Mouse (Mus musculus) gastrocnemius, postnatal 4 days (tissue): ENCODE measurements around the gene Gm1043. TPM values are rescaled to one million over a fixed set of nuclear protein-coding genes. Genes with fewer than 3 reads are reported as not detected.

ENCODE experiments used
- DNase-seq, 2 experiments: peaks; one replicate each; pipeline ENCODE4 v3.0.0; 2021 to 2022; ENCODE audit warnings: low spot score in 2 of 2, mixed read lengths in 2 of 2
- total RNA-seq, 2 experiments: library from RNA; stranded (reverse); gene quantifications; 2 replicates each; pipeline ENCODE4 v1.2.3; 2021

The Gm1043 gene
- total RNA-seq, 2 experiments from 2014 or later = not detected

DNA sequence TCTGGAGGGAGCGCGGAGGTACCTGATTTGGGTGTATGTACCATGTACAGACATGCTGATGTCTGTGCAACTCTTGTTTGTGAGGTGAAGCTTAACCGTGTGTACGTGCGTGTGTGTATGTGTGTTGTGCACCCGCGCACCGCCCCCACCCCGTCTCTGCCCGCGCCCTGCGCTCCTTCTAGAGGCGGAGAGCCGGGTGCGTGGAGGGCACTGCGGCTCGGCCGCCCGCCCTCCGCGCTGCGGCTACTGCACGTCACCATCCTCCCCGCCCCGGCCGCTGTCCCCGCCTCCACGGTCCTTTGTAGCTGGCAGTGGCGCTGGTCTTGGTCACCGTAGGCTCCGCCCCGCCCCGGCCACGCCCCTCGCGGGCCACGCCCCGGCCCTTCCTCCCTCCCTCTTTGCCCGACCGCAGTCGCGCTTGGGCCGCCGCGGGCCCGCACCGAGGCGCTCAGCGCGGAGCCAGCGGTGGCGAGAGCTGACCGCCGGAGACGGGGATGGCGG is 156.5 kb downstream of the Gm1043 start, which contains the start of gene Crmp1:
Crmp1 (plus strand) TSS at position 290 of the 501 bp plus-strand sequence.
- peak in 1 of 2 experiments; percentile 15 for DNase-seq

DNA sequence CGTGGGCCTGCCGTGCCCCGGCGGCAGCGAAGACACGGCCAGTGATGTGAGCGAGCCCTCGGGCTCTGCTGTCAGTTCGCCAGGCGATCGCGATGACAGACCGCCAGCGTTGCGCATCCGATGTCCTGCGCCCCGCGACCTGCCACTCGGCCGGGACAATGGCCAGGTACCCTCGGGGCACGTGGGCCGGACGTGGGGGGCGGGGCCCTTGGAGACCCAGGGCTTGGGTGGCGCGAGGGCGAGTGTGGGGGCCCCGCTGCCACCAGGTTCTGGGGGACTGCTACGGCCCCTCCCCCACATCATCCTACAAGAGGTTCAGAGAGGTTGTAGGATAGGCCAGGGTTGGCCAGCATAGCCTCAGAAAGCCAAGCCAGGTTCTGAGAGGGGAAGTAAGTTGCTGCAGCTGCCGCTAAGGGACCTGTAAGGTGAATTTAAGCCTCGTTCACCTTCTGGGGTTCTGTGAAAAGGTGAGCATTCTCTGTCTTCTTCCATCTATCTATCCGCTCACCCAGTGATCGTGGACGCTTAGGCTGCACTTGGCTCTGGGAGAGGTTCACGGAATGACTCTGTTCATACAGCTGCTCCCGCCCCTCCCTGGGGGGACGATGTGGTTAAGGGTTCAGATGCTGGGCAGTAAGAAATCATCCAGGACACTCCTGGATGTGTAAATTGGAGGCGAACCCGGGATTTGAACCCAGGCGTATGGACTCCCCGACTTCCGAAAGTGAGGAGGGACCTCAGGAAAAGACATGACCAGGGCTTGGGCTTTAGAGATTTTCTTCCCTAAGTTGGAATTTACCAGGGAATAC is 157.4 kb downstream of the Gm1043 start:
- no peak for DNase-seq

DNA sequence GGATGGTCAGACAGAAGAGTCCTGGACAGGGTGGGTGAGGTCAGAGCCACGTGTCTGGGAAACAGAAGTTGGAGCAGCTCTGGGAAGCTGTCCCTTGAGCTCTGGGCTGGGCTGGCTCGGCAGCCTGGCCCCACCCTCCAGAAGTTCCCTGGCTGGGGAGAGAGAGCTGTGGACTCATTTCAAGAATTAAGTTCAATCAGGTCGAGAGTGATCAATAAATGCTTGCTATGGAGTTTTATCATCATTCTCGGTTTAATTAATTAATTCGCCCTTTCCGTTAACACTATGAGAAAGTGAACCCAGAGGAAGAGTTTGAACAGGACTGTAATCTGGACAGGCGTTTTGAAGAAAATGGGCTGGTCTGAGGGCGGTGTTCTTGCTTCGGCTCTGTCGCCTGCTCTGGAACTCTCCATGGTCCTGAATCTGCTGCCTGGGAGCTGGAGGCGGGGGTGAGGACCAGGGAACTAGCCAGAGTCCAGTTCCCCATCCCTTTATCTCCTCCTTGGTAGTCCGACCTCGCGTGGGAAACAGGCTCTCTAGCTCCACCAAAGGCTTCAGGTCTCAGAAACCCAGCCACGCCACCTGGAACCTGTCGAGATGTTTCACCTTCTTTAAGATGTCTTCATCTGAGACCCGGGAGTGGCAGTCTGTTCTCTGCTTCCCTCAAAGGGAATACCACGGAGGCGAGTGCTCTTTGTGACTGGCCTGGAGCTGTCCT is 158.2 kb downstream of the Gm1043 start:
- DNase-seq = peak; percentile 69 to 78

DNA sequence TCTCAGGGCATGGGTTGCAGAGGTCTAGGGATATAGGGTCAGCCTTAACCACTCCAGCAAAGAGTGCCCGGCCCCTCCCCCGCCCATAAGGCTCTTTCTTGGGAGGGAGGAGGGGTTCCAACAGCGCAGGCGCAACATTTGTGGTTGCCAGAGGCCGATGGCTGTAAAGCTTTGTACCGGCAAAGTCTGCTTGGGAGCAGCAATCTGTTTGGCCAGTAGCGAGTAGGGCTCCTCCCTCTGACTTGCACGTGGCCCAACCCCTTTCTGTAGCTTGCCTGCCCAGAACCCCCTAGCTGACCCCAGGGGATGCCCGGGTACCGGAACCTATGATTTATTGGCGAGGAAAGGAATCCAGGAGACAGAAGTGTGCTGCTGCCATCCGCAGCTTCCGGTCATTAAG is 159.0 kb downstream of the Gm1043 start:
- no peak for DNase-seq

DNA sequence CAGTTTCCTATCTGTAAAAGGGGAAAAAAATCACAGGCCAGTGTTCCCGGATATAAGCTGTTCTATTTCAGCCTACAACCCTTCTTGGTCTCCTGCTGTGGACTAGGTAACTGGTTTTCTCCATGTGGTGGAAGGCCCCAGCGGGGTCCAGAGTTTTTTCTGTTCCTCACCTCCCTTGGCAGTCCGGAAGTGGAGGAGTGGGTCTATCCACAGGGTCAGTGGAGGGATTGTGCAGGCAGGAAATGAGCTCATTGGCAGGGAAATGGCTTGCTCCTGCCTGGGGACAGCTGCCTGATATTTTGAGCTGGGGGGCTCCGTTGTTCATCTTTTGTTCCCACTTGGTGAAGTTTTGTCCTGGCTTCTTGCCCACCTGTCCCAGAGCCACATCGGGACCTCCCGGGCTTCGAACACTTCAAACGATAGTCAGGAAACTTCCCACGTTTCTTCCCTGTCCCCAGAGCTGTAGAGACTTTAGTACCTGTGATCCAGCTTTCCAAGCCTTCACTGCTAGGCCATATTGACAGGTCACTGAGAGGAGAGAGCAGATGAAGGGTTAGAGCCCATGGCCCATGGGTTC is 159.6 kb downstream of the Gm1043 start:
- no peak for DNase-seq

DNA sequence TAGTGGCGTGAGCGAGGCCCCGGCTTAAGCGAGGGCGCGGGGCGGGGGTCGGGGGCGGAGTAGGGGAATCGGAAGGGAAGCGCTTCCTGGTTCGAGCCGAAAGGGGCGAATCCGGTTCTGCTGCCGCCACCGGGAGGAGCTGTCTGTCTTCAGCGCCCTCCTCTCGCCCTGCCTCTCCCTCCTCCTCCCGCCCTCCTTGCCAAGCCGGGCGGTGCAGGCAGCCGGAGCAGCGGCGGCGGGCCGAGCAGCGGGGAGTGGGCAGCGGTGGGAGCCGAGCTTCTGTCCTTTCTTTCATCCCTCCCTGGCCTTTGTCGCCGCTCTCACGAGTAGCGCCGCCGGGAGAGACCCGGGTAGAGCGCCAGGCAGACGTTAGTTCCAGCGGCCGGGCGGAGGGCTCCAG is 160.5 kb downstream of the Gm1043 start:
- peak in 1 of 2 experiments; percentile 20 for DNase-seq

DNA sequence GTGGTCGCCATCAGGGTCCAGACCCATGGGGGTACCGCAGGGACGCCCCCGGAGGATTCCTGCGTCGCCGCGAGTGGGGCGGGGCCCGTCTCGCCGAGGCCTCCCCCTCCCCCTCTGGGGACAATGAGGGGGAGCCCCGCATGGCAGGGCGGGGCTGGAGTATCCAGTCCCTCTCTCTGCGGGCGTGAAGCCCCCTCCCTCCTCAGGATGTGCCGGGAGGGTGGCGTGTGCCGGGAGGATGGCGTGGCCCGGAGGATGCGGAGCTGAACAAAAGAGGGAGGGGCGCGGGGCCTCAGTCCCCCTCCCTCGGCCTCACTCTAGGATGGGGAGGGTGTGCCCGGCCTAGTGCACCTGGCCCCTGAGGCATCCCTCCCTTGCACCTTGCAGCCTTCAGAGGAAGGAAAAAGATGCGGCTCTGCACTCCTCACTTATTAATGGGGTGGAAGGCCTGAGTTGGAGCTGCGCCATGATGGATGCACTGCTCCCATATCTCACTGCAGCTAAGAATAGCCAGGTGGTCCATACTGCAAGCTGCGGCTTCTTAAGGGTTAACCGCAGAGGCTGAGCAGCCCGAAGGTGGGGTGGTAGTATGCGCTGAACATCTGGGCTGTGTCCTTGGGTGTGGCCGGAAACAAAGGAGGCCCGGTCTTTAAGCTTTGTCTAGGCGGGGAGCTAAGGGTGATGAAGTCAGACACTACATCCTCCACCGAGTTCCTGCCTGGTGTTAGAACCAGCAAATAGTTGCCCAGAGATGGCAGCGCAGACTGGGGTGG is 161.2 kb downstream of the Gm1043 start:
- no peak for DNase-seq

DNA sequence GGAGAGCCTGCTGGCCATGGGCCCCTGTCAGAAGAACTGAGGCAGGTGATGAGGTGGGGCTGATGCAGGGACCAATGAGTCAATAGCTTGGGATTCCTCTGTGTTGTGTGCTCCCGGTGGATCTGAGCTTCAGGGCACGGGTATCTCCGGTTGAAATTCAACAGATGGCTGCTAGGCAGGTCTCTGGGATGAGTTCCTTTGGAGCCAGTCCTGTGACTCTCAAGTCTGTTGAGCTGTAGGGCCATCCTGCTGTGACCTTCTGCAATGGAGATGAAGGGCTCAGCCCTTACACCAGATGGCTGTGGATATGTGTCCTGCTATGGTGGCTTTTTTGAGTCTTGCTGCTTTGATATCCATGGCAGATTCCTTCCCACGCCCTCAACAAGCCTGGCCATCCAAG is 162.3 kb downstream of the Gm1043 start:
- no peak for DNase-seq

DNA sequence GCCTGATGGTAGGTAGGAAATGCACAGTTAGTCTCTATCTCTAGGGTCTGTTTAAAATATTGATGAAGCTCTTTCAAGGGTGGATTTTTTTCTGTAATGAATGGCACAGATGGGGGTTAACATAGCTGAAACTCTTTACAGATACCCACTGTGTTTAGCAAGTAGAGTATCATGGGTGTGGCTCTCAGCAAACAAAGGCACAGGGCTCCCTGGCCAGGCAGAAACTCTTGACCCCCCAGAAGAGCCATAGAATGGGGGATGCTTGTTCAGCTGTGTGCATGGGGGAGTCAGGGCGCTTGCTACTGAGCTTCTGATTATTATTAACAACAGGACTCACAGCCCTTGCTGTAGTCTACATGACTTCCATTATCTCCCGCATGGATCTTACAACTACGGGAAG is 163.7 kb downstream of the Gm1043 start:
- DNase-seq = no peak

DNA sequence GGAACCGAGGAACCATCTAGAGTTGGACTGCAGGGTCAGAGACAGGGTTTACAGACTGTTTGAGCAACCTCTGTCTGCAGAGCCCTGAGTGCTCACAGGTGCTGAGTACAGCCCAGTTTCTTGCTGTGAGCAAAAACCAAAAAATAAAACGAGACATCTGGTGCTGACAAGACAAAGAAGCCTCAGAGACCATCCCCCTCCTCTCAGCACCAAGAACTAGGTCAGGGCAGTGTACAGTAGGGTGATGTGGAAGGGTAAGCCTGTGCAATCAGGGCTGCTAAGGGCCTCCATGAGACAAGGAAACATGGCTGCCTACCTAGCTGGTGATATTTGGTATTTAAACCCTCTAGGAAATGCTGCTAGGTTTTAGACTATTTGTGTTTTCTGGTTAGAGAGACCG is 166.4 kb downstream of the Gm1043 start:
- DNase-seq = no peak

DNA sequence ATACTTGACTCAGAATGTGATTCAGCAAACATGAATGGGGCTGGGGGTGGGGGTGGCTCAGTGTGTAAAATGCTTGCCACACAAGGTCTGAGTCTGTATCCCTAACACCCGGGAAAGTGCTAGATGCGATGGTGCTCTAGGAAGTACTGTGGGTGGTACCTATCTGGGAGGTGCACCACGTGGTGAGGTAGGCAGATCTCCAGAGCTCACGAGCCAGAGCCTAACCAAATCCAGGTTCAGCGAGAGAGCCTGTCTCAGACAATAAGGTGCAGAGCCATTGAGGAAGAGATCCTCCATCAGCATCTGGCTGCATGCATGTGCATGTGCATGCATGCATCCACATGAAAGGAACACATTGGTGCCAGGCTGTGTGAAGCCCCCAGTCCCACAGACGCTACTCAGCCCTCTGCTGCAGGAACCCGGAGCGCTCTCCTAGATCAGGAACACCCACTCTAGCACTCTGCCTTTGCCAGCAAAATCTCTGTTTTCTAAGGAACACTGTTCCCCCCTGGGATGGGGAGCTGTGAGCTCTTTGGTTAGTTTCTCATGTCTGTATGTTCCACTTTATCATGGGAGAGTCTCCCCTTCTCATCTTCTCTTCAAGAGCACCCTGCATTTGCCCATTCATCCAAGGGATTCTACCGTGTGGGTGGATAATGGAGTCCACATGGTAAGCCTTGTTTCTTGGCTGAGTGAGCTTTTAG is 167.1 kb downstream of the Gm1043 start:
- DNase-seq = no peak

DNA sequence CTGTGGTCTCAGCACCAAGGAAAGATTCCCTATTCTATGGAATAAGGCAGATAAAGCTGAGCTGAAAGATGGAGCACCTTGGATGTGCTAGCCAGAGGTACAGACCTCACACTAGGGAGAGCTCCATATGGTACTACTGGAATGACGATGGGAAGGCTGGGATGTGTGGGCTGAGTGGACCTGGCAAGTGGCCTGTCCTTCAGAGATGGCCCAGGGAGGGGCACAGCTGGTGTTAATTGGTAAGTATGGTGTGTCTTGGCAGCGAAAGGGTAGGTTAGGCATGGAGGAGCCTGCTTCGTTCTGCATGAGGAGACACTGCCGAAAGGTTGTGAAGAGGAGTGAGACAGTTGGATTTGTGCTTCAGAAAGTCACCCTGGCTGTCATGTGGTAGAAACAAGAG is 169.4 kb downstream of the Gm1043 start:
- DNase-seq = no peak

DNA sequence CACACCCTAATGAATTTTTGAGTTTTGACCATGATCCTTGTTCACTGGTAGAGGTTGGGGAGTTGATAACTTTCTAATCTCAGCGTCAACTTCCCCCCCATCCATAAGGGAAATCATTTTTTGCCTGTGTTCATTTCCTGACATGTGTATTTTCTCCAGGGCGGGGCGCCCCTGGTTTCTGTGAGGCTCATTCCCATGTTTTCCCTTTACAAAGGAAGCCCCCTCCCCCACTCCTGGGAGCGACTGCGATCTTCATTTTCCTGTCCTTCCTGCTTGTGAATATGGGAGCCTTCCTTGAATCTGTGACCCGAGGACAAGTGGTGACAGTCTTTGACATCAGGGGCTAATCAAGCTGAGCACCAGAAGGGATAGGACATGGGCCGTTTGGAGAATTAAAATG is 171.7 kb downstream of the Gm1043 start:
- DNase-seq = no peak

DNA sequence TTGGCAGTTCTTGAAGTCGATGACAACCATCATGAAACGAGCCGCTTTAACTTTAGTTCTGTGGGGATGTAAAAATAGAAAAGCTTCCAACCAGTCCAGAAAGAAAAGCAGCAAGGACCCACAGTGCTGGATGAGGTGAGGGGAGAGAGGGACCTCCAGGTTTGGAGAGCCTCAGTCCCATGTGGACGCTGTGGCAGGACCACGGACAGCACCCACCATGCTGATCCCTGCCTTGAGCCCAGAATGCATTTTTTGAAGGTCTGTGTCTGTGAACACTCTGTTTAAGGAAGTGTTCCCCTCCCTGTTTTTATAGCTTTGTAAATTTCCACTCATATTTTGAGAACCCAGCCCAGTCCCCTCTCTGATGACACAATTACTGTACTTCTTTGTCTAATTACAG is 172.1 kb downstream of the Gm1043 start:
- DNase-seq = peak in 1 of 2 experiments; percentile 47

DNA sequence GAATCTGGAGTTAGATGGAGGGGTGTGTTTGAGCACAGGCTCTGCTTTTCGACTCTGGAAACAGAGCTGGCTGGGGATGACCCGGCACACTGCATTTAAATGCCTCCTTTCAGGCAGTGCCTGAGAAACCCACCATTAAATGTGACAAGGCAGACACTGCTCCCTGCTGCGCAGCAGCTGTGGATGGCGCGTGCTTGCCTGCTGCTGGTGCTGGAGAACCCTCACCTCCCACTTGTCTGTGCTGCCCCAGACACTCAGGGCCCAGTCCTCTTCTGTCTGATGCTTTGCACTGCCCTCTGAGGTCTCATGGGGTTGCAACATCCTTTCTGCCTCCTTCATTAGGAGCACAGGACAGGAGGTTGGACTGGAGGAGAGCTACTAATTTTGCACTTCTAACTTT is 176.6 kb downstream of the Gm1043 start:
- DNase-seq = no peak

DNA sequence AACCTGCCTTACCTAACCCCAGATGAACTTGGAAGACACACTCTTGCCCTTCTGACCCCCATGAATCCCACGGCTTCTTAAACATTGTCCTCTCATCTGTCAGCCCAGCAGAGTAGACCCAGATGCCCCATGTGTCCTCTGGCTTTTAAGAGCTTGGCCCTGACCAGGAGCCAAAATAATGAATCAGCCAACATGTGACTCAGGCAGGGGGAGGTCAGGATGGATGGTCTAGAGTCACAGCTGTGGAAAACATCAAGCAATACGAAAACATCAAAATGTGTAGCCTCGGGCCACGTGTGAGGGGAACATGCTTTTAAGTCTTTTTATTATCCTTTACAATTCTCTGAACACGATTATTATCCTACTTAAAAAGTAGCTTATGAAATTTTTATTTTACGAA is 178.6 kb downstream of the Gm1043 start:
- no peak for DNase-seq
